Mouse (Mus musculus) thymus, adult 2 months (tissue): Measurements from ENCODE around the gene Alox5. TPM values are rescaled to one million over a fixed set of nuclear protein-coding genes. Genes with fewer than 3 reads are reported as not detected.

ENCODE experiments used
- DNase-seq: peaks from one replicate; pipeline ENCODE4 v3.0.0; 2021
- H3K27ac ChIP-seq: fragments of 200-500 bp; 2 replicates; pipeline ENCODE4 v1.5.1; 2012; ENCODE audit warnings: low read length, control low read depth; ENCODE audit not compliant: control insufficient read depth, insufficient read depth
- H3K27me3 ChIP-seq: fragments of 200-500 bp; 2 replicates; pipeline ENCODE4 v1.6.1; 2012; ENCODE audit warnings: mild to moderate bottlenecking, low read length, moderate library complexity, mixed read lengths; ENCODE audit not compliant: control insufficient read depth, insufficient read depth
- H3K36me3 ChIP-seq: fragments of 200-500 bp; 2 replicates; pipeline ENCODE4 v1.6.1; 2012; ENCODE audit warnings: mild to moderate bottlenecking, low read length, moderate library complexity; ENCODE audit not compliant: control insufficient read depth, insufficient read depth
- H3K4me1 ChIP-seq: fragments of 200-500 bp; replicated peaks from 2 replicates; pipeline ENCODE4 v1.6.1; 2012; ENCODE audit warnings: low read length; ENCODE audit not compliant: control insufficient read depth, insufficient read depth
- H3K4me3 ChIP-seq: fragments of 200-500 bp; 2 replicates; pipeline ENCODE4 v1.5.1; 2012; ENCODE audit warnings: mild to moderate bottlenecking, low read length, control low read depth, moderate library complexity; ENCODE audit not compliant: control insufficient read depth, insufficient read depth
- CTCF ChIP-seq: fragments of 200-500 bp; IDR thresholded peaks from 2 replicates; pipeline ENCODE4 v1.5.1; 2012; ENCODE audit warnings: mild to moderate bottlenecking, control low read depth, low read length, moderate library complexity, borderline replicate concordance; ENCODE audit not compliant: control insufficient read depth, poor library complexity, insufficient read depth; ENCODE audit errors: extremely low read depth
- POLR2A ChIP-seq: fragments of 200-500 bp; IDR thresholded peaks from 2 replicates; pipeline ENCODE4 v1.6.1; 2012; ENCODE audit warnings: mild to moderate bottlenecking, low read length, control low read depth, moderate library complexity; ENCODE audit not compliant: control insufficient read depth, poor library complexity, insufficient read depth; ENCODE audit errors: extremely low read depth
- WGBS: fragments of 180-500 bp; shearing (Covaris S2); methylation state at CpG from one replicate; pipeline ENCODE4 v1.1.7; 2018; 5-methylcytosine and 5-hydroxymethylcytosine counted together
- polyA plus RNA-seq: library from polyadenylated mRNA; depleted of rRNA; stranded (reverse); fragments of >200 nt; gene quantifications from 2 replicates; pipeline ENCODE4 v1.2.3, GENCODE M21; 2012

The Alox5 gene
- polyA plus RNA-seq, 1 experiment = 5.3 TPM

DNA sequence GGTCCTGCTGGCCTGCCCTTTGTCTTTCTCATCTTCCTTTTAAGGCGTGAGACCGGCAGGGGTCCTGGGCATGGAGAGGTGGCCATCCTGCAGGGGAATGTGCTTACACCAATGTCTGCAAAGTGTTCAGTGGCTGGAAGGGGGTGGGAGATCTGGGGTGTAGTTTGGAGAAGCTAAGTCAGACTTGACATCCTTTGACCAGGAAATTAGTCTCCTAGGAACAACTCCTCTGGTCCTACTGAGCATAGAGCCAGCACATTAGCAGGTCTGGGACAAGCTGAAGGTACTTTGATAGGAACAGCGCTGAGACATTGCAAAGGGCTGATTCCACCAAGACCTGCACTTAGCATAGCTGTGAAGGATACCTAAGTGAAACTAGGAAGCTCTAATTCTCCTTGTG lies 49.3 kb downstream of the Alox5 start:
- TF ChIP-seq CTCF = no peak
- no peak for TF ChIP-seq POLR2A
- Histone ChIP-seq H3K27ac (no peak overlapping the region), H3K27me3 (no peaks in the 10 kb centered on the region), H3K36me3 (no peaks in the 10 kb centered on the region), H3K4me3 (no peak overlapping the region), H3K4me1 (no peaks in the 10 kb centered on the region)
- WGBS = 97% methylated on average over 3 of the region's 3 CpGs
- no peak for DNase-seq

DNA sequence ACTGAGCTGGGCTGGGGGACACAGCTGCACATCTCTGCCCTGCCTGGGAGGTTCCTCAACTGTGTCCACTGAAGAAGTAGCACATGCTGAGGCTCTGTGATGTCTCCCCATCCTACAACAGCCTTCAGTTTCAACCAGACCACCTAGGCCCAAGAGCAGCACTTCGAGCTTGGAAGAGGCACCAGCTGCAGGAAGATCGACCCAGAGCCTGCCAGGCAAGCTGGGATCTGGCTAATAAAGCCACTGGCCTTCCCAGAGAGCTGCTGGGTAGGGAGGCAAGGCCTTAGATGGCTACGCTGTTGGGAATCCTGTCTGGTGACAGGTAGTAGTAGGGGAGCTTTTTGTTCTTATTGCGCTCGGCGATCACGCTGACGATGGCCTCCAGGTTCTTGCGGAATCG lies 50.5 kb downstream of the Alox5 start:
- TF ChIP-seq CTCF (no peak), POLR2A (no peak)
- 96% methylated on average over 10 of the region's 10 CpGs for WGBS
- Histone ChIP-seq H3K36me3 (no peaks in the 10 kb centered on the region), H3K27me3 (no peaks in the 10 kb centered on the region), H3K4me3 (no peak overlapping the region), H3K27ac (no peak overlapping the region), H3K4me1 (no peaks in the 10 kb centered on the region)
- DNase-seq = no peak

DNA sequence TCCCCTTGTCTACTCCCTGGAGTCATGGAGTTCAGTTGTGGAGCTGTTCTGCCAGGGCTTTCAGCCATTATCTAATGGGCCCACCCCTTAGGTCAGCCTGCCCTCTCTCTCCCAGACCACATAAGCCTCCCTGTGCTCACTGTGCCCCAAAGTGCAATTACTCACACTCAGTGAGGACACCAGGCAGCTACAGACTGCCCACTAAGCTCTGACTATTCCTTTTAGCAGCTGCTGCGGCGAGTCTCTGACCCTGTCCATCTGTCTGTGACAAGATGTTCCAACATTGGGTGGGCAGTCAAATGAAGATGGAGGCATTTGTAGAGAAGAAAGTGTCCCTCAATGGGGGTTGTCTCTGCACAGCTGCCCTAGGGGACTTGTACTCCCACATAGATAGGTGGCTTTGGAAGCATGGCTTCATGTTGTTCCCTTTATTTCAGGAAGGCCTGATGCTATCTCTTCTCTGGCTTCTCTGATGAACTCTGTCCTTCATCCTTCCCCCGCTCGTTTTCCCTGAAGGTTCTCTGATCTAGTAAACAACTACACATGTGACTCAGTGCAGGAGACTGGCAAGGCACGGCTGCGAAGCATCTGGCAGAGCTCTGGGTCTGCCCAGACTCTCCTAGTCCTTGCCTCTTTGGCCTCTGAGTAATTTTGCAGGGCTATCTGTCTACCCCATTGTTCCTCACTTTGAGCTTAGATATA lies 52.9 kb downstream of the Alox5 start:
- Histone ChIP-seq H3K4me3 (no peak overlapping the region), H3K27ac (no peak overlapping the region), H3K36me3 (no peaks in the 10 kb centered on the region), H3K27me3 (no peaks in the 10 kb centered on the region), H3K4me1 (no peaks in the 10 kb centered on the region)
- TF ChIP-seq CTCF = no peak
- TF ChIP-seq POLR2A = no peak
- WGBS = 83% methylated on average over 6 of the region's 6 CpGs
- DNase-seq = no peak

DNA sequence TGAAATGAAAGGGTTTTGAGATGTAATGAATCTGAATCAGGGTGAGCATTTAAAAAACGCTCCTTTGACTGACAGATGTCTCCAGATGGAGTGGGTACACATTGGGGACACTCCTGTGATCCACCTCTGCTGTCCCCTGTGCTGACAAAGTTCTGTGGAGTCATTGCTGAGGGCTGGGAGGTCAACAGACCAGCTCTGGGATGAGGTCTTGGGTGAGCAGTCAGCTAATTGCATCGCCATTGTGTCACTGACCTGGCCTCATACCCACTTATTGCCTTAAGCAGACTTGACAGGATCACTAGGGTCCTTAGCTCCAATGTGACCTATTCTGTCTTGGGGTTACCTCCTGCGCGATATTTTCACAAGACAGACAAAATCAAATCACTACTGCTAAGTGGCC lies 53.8 kb downstream of the Alox5 start:
- TF ChIP-seq POLR2A = no peak
- TF ChIP-seq CTCF = no peak
- Histone ChIP-seq H3K4me1 (no peaks in the 10 kb centered on the region), H3K27me3 (no peaks in the 10 kb centered on the region), H3K27ac (no peak overlapping the region), H3K4me3 (no peak overlapping the region), H3K36me3 (no peaks in the 10 kb centered on the region)
- no peak for DNase-seq
- WGBS = 95% methylated on average over 4 of the region's 4 CpGs

DNA sequence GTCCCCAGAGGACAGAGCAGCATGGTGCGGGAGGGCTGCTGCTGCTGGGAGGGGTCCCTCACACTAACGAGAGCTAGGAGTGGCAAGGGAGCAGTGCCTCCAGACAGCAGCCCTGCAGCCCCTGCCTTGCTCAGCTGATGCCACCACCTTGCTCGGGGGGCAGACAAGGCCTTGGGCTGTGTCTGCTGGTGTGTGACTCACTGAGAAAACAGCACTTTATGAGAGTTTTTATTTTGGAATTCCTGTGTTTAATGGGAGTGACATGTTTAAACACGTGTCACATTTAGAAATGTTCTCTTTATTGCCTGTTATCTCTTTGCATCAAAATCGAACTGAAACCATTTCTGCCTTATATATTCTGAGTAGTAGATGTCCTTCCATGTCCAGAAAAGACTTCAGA lies 54.3 kb downstream of the Alox5 start:
- Histone ChIP-seq H3K27me3 (no peaks in the 10 kb centered on the region), H3K4me1 (no peaks in the 10 kb centered on the region), H3K27ac (no peak overlapping the region), H3K36me3 (no peaks in the 10 kb centered on the region), H3K4me3 (no peak overlapping the region)
- no peak for DNase-seq
- TF ChIP-seq POLR2A (no peak), CTCF (no peak)
- 85% methylated on average over 5 of the region's 5 CpGs for WGBS

DNA sequence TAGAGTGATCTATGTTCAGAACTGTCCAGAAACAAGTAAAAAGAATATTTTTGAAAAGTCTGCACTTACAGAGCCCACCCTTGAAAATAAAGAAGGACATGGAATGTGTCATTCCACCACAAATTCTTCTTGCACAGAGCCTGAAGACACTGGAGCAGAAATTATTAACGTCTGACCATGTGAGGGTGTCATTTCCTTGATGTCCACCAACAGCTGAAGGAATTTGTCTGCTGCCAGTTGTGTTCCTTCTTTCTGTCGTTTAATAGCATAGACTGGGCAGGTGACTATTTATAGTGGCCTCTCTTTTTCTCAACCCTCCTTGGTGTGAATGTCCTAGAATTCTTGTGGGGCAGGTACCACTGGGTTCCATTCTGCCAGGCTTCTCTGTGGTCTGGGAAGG lies 54.8 kb downstream of the Alox5 start:
- Histone ChIP-seq H3K4me1 (no peaks in the 10 kb centered on the region), H3K27ac (no peak overlapping the region), H3K36me3 (no peaks in the 10 kb centered on the region), H3K27me3 (no peaks in the 10 kb centered on the region), H3K4me3 (no peak overlapping the region)
- TF ChIP-seq CTCF (no peak), POLR2A (no peak)
- WGBS = 67% methylated on average over 2 of the region's 2 CpGs
- DNase-seq = no peak

DNA sequence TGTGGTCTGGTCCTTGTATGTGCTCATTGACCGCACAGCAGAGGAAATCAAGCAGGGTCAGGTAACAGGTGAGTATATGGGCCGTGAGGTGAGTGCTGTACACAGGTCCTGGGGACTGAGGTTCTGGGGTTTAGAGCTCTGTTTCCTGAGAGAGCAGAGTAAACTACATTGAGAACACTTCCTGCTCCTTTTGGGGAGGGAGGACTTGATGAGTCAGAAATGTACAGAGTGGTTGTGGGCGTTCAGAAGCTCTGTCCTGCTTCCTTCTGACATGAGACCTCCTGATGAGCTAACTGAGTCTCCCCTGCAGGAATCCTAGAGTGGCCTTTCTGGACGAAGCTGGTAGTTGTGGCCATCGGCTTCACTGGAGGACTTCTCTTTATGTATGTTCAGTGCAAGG lies 55.3 kb downstream of the Alox5 start:
- H3K27me3 ChIP-seq = no peaks in the 10 kb centered on the region
- H3K27ac ChIP-seq = no peak overlapping the region
- H3K4me1 ChIP-seq = no peaks in the 10 kb centered on the region
- TF ChIP-seq POLR2A = no peak
- no peak for TF ChIP-seq CTCF
- DNase-seq = no peak
- H3K36me3 ChIP-seq = no peaks in the 10 kb centered on the region
- H3K4me3 ChIP-seq = no peak overlapping the region
- 76% methylated on average over 5 of the region's 5 CpGs for WGBS
